Mouse (Mus musculus): ENCODE results near the gene Scarb1. TPM values are rescaled to one million over a fixed set of nuclear protein-coding genes. Genes with fewer than 3 reads are reported as not detected.

Scarb1 gene
- polyA plus RNA-seq, 1 experiment from 2014 or later, result 44.4 TPM

DNA sequence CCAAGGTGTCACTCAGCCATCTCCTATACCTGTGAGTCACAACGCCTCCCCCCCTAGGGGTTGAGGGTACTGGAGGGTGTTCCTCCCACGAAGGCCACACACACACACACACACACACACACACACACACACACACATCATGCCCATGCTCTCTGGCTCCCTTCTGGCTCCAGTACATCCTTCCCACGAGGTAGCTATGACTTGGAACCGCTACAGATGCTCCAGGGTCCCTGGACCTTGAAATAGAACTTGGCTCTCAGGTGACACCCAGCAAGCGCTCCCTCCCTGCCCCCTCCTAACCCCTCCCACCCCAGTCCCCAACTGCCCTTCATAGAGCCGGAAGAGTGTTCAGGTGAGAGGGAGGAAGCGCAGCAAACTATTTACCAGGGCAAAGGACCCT is 14.8 kb upstream of the Scarb1 start:
- 0 out of 2 replicates have a peak, but pooled peaks have one; percentile 12 for ATAC-seq (ENCODE audit: low read depth)
- Histone ChIP-seq H3K27ac (replicated peaks; ENCODE audit: low read depth, low read length) (no peak overlapping the region), H3K4me3 (ENCODE audit: low read depth, low read length) (no peak overlapping the region), H3K4me1 (ENCODE audit: control insufficient read depth, insufficient read depth, low read length) (peaks cover 8% of the 10 kb centered on the region; the same call in 1 of the 2 replicates), H3K9me3 (ENCODE audit: control insufficient read depth, low read length) (no peaks in the 10 kb centered on the region), H3K4me2 (ENCODE audit: low read depth, low read length) (no peak overlapping the region), H3K9ac (ENCODE audit: low read depth, low read length) (no peak overlapping the region), H3K36me3 (ENCODE audit: control insufficient read depth, insufficient read depth, low read length) (no peaks in the 10 kb centered on the region), H3K27me3 (replicated peaks; ENCODE audit: control insufficient read depth, insufficient read depth, low read length) (no peaks in the 10 kb centered on the region)
- no peak for DNase-seq (ENCODE audit: low spot score)
- 51% methylated on average over 6 of the region's 7 CpGs for WGBS

DNA sequence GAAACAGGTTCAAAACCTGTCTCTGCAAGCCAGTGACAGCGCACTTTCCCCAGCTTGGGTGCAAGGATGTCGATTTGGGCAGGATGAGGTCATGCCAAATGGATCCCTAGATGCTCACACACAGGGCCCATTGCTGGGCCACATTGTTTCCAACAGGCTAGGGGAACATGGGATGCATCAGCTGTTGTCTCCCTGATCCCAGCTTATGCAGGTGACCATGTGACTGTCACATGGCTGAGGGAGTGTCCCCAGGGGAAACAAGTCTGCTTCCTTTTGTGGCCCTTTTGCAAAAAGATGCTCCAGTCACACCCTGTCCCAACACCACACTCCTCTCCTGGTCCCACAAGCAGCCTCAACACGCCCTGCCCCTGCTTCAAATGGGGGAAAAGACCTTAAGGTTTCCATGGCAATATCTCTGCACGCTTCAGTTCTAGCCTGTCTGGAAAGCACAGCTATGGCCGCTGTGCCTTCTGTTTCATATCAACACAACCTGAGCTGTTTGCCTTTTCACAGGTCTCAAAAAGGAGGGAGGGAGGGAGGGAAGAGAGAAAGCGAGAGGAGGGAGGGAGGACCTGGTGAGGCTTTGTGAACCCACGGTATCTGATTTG is 14.1 kb upstream of the Scarb1 start:
- no peaks in the 10 kb centered on the region for H3K9me3 ChIP-seq (ENCODE audit: control insufficient read depth, low read length)
- H3K27ac ChIP-seq (replicated peaks; ENCODE audit: low read depth, low read length), result no peak overlapping the region
- no peak overlapping the region for H3K4me2 ChIP-seq (ENCODE audit: low read depth, low read length)
- 38% methylated on average over 7 of the region's 7 CpGs for WGBS
- H3K9ac ChIP-seq (ENCODE audit: low read depth, low read length), result no peak overlapping the region
- no peaks in the 10 kb centered on the region for H3K27me3 ChIP-seq (replicated peaks; ENCODE audit: control insufficient read depth, insufficient read depth, low read length)
- DNase-seq (ENCODE audit: low spot score) (no peak), ATAC-seq (ENCODE audit: low read depth) (peak; percentile 60; the same call in 1 of the 2 replicates)
- no peak overlapping the region for H3K4me3 ChIP-seq (ENCODE audit: low read depth, low read length)
- no peaks in the 10 kb centered on the region for H3K36me3 ChIP-seq (ENCODE audit: control insufficient read depth, insufficient read depth, low read length)
- peaks cover 8% of the 10 kb centered on the region; the same call in 1 of the 2 replicates for H3K4me1 ChIP-seq (ENCODE audit: control insufficient read depth, insufficient read depth, low read length)

DNA sequence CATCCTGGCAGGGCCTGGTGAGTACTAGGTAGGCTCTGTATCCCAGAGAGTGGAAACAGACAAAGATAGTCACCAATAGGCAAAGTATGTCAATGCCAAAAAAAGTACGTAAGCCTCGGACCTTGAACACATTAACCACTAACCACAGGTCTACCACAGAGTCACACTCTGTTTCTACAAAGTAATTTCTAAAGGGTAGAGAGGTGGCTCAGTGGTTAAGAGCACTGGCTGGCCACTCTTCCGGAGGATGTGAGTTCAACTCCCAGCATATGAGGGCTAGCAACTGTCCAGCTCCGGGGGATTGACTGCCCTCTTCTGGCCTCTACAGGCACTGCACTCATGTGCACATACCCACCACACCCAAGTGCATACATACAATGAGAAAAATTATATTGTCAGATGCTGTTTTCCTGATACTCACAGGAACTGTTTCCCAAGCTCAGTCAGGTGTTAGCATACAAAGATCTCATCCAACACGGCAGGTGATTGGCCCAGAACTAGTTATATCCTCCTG is 11.9 kb upstream of the Scarb1 start:
- WGBS, result 92% methylated on average over 5 of the region's 5 CpGs

DNA sequence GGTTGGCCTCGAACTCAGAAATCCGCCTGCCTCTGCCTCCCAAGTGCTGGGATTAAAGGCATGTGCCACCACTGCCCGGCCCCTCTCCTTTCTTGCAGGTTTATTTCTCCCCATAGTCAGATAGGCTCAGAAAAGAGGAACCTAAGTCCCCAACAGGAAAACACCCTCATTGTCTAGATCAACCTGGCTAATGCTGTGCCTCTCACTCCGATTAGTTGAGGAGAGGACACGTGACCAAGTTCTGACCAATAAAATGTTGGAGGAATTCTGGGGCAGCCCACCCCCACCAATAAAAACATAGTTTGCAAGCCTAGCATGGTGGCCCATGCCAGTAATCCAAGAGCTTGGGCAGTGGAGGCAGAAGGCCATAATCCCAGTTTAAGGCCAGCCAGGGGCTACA is 11.0 kb upstream of the Scarb1 start:
- Histone ChIP-seq H3K27me3 (replicated peaks; ENCODE audit: control insufficient read depth, insufficient read depth, low read length) (no peaks in the 10 kb centered on the region), H3K36me3 (ENCODE audit: control insufficient read depth, insufficient read depth, low read length) (no peaks in the 10 kb centered on the region), H3K9ac (ENCODE audit: low read depth, low read length) (no peak overlapping the region), H3K4me3 (ENCODE audit: low read depth, low read length) (no peak overlapping the region), H3K9me3 (ENCODE audit: control insufficient read depth, low read length) (no peaks in the 10 kb centered on the region), H3K27ac (replicated peaks; ENCODE audit: low read depth, low read length) (no peak overlapping the region), H3K4me2 (ENCODE audit: low read depth, low read length) (no peak overlapping the region), H3K4me1 (ENCODE audit: control insufficient read depth, insufficient read depth, low read length) (peaks cover 8% of the 10 kb centered on the region; the same call in 1 of the 2 replicates)
- WGBS, result 95% methylated on average over 5 of the region's 5 CpGs
- ATAC-seq (ENCODE audit: low read depth) (no peak), DNase-seq (ENCODE audit: low spot score) (no peak)

More for the DNA sequence above, 11.9 kb upstream of the Scarb1 start:
- Histone ChIP-seq H3K4me3 (ENCODE audit: low read depth, low read length) (no peak overlapping the region), H3K9me3 (ENCODE audit: control insufficient read depth, low read length) (no peaks in the 10 kb centered on the region), H3K4me1 (ENCODE audit: control insufficient read depth, insufficient read depth, low read length) (peaks cover 8% of the 10 kb centered on the region; the same call in 1 of the 2 replicates), H3K27ac (replicated peaks; ENCODE audit: low read depth, low read length) (no peak overlapping the region), H3K4me2 (ENCODE audit: low read depth, low read length) (no peak overlapping the region), H3K9ac (ENCODE audit: low read depth, low read length) (no peak overlapping the region), H3K27me3 (replicated peaks; ENCODE audit: control insufficient read depth, insufficient read depth, low read length) (no peaks in the 10 kb centered on the region), H3K36me3 (ENCODE audit: control insufficient read depth, insufficient read depth, low read length) (no peaks in the 10 kb centered on the region)
- no peak for ATAC-seq (ENCODE audit: low read depth)
- DNase-seq (ENCODE audit: low spot score), result no peak

DNA sequence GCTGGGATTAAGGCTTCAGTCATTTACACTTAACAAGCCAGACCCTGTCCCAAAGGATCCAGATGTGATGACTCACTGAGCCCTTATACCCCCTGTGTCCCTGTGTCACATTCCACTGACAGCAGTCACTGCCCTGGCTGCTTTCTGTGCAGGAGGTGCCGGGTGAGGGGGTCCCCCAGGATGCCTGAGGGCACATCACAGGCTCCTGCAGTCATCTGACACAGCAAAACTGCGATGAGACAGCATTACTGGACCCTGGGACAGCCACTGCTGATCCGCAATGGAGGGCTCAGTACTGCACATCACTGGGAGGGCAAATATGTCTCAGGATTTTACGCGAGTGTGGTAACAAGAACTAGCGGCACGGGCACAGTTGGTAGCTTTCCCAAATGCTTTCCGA is 10.2 kb upstream of the Scarb1 start:
- peaks cover 6% of the 10 kb centered on the region; the same call in 1 of the 2 replicates for H3K4me1 ChIP-seq (ENCODE audit: control insufficient read depth, insufficient read depth, low read length)
- no peaks in the 10 kb centered on the region for H3K36me3 ChIP-seq (ENCODE audit: control insufficient read depth, insufficient read depth, low read length)
- no peaks in the 10 kb centered on the region for H3K9me3 ChIP-seq (ENCODE audit: control insufficient read depth, low read length)
- H3K27ac ChIP-seq (replicated peaks; ENCODE audit: low read depth, low read length), result no peak overlapping the region
- H3K4me2 ChIP-seq (ENCODE audit: low read depth, low read length), result no peak overlapping the region
- WGBS, result 63% methylated on average over 8 of the region's 8 CpGs
- H3K27me3 ChIP-seq (replicated peaks; ENCODE audit: control insufficient read depth, insufficient read depth, low read length), result no peaks in the 10 kb centered on the region
- DNase-seq (ENCODE audit: low spot score) (no peak), ATAC-seq (ENCODE audit: low read depth) (no peak)
- no peak overlapping the region for H3K9ac ChIP-seq (ENCODE audit: low read depth, low read length)
- no peak overlapping the region for H3K4me3 ChIP-seq (ENCODE audit: low read depth, low read length)

DNA sequence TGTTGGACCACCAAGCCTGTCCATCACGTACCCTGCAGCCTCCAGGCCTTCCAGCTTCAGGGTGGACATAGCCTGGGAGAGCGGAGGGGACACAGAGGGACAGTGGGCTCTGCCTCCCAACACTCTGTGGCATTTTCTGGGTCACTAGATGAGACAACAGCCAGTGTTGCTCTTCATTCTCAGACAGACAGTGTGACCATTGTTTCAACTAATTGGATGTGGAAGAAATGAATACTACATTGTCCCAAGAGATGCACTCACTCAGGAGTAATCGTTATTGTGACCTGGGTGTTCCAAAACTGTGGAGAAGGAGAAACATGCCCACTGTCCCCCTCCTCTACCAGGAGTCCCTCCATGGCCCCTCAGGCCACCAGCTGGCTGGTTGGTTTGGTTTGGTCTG is 8.5 kb upstream of the Scarb1 start:
- Histone ChIP-seq H3K4me2 (ENCODE audit: low read depth, low read length) (no peak overlapping the region), H3K4me1 (ENCODE audit: control insufficient read depth, insufficient read depth, low read length) (no peaks in the 10 kb centered on the region), H3K9ac (ENCODE audit: low read depth, low read length) (no peak overlapping the region), H3K36me3 (ENCODE audit: control insufficient read depth, insufficient read depth, low read length) (no peaks in the 10 kb centered on the region), H3K4me3 (ENCODE audit: low read depth, low read length) (no peak overlapping the region), H3K27me3 (replicated peaks; ENCODE audit: control insufficient read depth, insufficient read depth, low read length) (no peaks in the 10 kb centered on the region), H3K9me3 (ENCODE audit: control insufficient read depth, low read length) (no peaks in the 10 kb centered on the region), H3K27ac (replicated peaks; ENCODE audit: low read depth, low read length) (no peak overlapping the region)
- no peak for DNase-seq (ENCODE audit: low spot score)
- no peak for ATAC-seq (ENCODE audit: low read depth)
- 68% methylated on average over 3 of the region's 3 CpGs for WGBS

DNA sequence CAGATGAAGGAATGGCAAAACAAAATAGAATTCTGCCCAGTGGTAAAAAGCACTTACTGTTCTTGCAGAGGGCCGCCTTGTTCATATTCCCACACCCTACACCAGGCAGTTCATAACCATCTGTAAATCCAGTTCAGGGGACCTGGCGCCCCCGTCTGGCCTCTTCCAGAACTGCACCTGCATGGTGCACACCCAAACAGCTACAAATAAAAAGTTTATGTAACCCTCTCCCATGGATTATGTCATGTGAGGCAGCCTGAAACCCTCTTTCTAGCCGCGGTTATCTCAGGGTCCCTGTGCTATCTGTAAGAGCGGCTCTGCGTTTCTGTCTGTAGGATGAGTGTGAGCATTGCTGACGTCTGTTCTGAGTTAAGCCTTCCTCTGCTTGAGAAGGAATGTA is 7.6 kb upstream of the Scarb1 start:
- Histone ChIP-seq H3K36me3 (ENCODE audit: control insufficient read depth, insufficient read depth, low read length) (no peaks in the 10 kb centered on the region), H3K27ac (replicated peaks; ENCODE audit: low read depth, low read length) (no peak overlapping the region), H3K9ac (ENCODE audit: low read depth, low read length) (no peak overlapping the region), H3K4me1 (ENCODE audit: control insufficient read depth, insufficient read depth, low read length) (no peaks in the 10 kb centered on the region), H3K27me3 (replicated peaks; ENCODE audit: control insufficient read depth, insufficient read depth, low read length) (no peaks in the 10 kb centered on the region), H3K4me3 (ENCODE audit: low read depth, low read length) (no peak overlapping the region), H3K9me3 (ENCODE audit: control insufficient read depth, low read length) (no peaks in the 10 kb centered on the region), H3K4me2 (ENCODE audit: low read depth, low read length) (no peak overlapping the region)
- 39% methylated on average over 8 of the region's 8 CpGs for WGBS
- no peak for DNase-seq (ENCODE audit: low spot score)
- ATAC-seq (ENCODE audit: low read depth), result no peak

DNA sequence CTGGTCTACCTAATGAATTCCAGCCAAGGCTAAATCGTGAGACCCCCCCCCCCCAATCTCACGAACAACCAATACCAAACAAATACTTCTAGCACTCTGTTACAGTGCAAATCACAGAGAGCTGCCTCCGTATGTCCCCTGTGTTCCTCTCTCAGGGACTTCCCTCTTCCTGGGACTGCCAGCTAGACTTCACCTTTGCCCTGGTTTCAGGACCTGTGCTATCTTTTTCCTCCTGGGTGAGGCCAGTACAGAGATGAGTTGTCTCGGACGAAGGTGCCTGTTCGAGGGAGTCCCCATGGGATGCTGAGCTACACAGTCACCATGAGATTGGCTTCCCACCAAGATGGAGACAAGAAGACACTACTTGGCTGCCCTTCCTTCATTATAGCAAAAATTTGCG is 7.2 kb upstream of the Scarb1 start:
- H3K4me3 ChIP-seq (ENCODE audit: low read depth, low read length), result no peak overlapping the region
- H3K4me1 ChIP-seq (ENCODE audit: control insufficient read depth, insufficient read depth, low read length), result no peaks in the 10 kb centered on the region
- WGBS, result 59% methylated on average over 7 of the region's 7 CpGs
- ATAC-seq (ENCODE audit: low read depth) (no peak), DNase-seq (ENCODE audit: low spot score) (no peak)
- no peaks in the 10 kb centered on the region for H3K9me3 ChIP-seq (ENCODE audit: control insufficient read depth, low read length)
- no peaks in the 10 kb centered on the region for H3K36me3 ChIP-seq (ENCODE audit: control insufficient read depth, insufficient read depth, low read length)
- H3K27me3 ChIP-seq (replicated peaks; ENCODE audit: control insufficient read depth, insufficient read depth, low read length), result no peaks in the 10 kb centered on the region
- H3K9ac ChIP-seq (ENCODE audit: low read depth, low read length), result no peak overlapping the region
- no peak overlapping the region for H3K4me2 ChIP-seq (ENCODE audit: low read depth, low read length)
- H3K27ac ChIP-seq (replicated peaks; ENCODE audit: low read depth, low read length), result no peak overlapping the region

DNA sequence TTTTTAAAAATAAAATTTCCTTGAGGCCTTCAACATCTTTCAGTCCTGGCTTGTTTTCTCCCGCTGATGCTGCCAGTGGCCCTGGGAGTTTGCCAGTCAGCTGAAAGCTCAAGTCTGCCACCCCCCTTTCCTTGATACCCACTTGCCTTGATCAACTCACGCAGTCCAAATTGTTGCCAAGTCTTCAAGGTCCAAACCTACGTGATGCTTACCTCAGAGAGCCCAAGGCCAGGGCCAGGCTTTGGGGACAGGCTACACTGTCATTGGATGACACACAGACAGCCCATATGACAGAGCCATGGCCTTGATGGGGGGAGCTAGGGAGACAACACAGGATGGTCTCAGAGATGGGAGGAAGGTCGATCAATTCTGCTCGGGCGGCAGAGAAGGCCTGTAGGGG is 3.4 kb upstream of the Scarb1 start:
- Histone ChIP-seq H3K27me3 (replicated peaks; ENCODE audit: control insufficient read depth, insufficient read depth, low read length) (no peaks in the 10 kb centered on the region), H3K9me3 (ENCODE audit: control insufficient read depth, low read length) (no peaks in the 10 kb centered on the region), H3K9ac (ENCODE audit: low read depth, low read length) (no peak overlapping the region), H3K4me1 (ENCODE audit: control insufficient read depth, insufficient read depth, low read length) (peaks cover 13% of the 10 kb centered on the region), H3K4me3 (ENCODE audit: low read depth, low read length) (no peak overlapping the region), H3K36me3 (ENCODE audit: control insufficient read depth, insufficient read depth, low read length) (no peaks in the 10 kb centered on the region), H3K4me2 (ENCODE audit: low read depth, low read length) (no peak overlapping the region), H3K27ac (replicated peaks; ENCODE audit: low read depth, low read length) (no peak overlapping the region)
- ATAC-seq (ENCODE audit: low read depth) (no peak), DNase-seq (ENCODE audit: low spot score) (no peak)
- WGBS, result 93% methylated on average over 6 of the region's 6 CpGs

Data from embryonic facial prominence, embryonic 14.5 days (tissue).